Mouse (Mus musculus): Measurements from ENCODE around the gene Flrt1. TPM values are rescaled to one million over a fixed set of nuclear protein-coding genes. Genes with fewer than 3 reads are reported as not detected.

The Flrt1 gene
- polyA plus RNA-seq, 1 experiment: 0.51 TPM

DNA sequence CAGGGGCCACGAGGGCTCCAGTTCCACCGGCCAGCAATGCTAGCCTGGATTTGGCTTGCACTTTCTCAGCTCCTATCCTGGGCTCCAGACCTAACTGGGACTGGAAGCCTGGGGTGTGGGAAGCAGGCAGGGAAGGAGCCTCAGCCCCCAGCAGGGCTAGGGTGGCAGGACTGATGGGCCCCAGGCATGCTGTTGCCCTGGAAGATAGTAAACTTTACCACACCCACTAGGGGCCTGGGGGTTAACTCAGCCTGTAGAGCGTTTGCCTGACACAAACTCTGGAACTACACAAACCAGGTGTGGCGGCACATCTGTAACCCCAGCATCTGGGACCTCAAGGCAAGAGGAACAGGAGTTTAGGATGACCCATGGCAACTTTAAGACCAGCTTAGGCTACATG lies 11.6 kb upstream of the Flrt1 start:
- Histone ChIP-seq H3K36me3 (ENCODE audit: control insufficient read depth, insufficient read depth, low read length, poor library complexity, severe bottlenecking) (no peaks in the 10 kb centered on the region), H3K4me3 (ENCODE audit: low read depth, low read length) (no peak overlapping the region), H3K27me3 (ENCODE audit: control insufficient read depth, insufficient read depth, low read length, poor library complexity, severe bottlenecking) (no peaks in the 10 kb centered on the region), H3K4me1 (ENCODE audit: control insufficient read depth, insufficient read depth, low read length) (no peaks in the 10 kb centered on the region), H3K9ac (ENCODE audit: low read depth, poor library complexity, severe bottlenecking) (no peak overlapping the region), H3K27ac (ENCODE audit: insufficient read depth, low read length) (no peak overlapping the region), H3K9me3 (replicated peaks; ENCODE audit: control insufficient read depth, insufficient read depth, low read length, poor library complexity, severe bottlenecking) (no peaks in the 10 kb centered on the region)
- TF ChIP-seq POLR2A (IDR thresholded peaks at IDR 0.05; ENCODE audit: insufficient read depth, low read length) (no peak), EP300 (IDR thresholded peaks at IDR 0.05; ENCODE audit: insufficient read depth, low read depth, low read length) (no peak), CTCF (IDR thresholded peaks at IDR 0.05; ENCODE audit: low read depth, low read length) (no peak)

DNA sequence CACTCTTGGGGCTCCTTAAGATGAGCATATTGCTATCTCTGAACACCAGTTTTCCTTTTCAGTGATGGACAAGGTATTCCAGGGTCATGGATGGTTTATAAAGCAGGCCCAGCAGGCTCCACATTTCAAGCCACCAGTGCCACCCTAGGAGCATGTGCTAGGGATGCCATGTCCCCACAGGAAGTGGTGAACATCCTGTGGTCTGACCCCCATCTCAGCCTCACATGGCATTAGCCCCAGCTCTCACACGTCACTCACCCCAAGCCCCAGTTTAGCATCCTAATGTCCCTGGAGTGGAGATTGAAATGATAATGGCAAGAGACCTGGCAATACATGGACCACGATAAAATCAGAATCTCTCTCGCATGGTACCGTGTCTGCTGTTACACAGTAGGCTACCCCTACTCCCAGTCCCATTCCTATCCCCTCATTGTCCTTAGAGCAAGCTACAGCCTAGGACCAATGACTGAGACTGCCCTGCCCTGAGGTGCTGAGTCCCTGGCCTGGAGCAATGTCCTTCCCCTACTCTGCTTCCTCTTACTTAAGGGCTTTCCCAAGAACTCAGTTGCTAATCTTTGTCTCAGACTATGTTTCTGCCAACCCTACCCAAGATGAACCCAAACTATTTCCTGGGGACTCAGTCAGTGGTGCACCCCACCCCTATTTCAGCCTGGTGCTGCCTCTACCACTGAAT lies 10.7 kb upstream of the Flrt1 start:
- no peak overlapping the region for H3K4me3 ChIP-seq (ENCODE audit: low read depth, low read length)
- H3K27ac ChIP-seq (ENCODE audit: insufficient read depth, low read length): no peak overlapping the region
- H3K9me3 ChIP-seq (replicated peaks; ENCODE audit: control insufficient read depth, insufficient read depth, low read length, poor library complexity, severe bottlenecking): no peaks in the 10 kb centered on the region
- no peaks in the 10 kb centered on the region for H3K4me1 ChIP-seq (ENCODE audit: control insufficient read depth, insufficient read depth, low read length)
- H3K27me3 ChIP-seq (ENCODE audit: control insufficient read depth, insufficient read depth, low read length, poor library complexity, severe bottlenecking): no peaks in the 10 kb centered on the region
- no peak overlapping the region for H3K9ac ChIP-seq (ENCODE audit: low read depth, poor library complexity, severe bottlenecking)
- no peak for TF ChIP-seq CTCF (IDR thresholded peaks at IDR 0.05; ENCODE audit: low read depth, low read length)
- TF ChIP-seq EP300 (IDR thresholded peaks at IDR 0.05; ENCODE audit: insufficient read depth, low read depth, low read length): no peak
- TF ChIP-seq POLR2A (IDR thresholded peaks at IDR 0.05; ENCODE audit: insufficient read depth, low read length): no peak
- no peaks in the 10 kb centered on the region for H3K36me3 ChIP-seq (ENCODE audit: control insufficient read depth, insufficient read depth, low read length, poor library complexity, severe bottlenecking)

DNA sequence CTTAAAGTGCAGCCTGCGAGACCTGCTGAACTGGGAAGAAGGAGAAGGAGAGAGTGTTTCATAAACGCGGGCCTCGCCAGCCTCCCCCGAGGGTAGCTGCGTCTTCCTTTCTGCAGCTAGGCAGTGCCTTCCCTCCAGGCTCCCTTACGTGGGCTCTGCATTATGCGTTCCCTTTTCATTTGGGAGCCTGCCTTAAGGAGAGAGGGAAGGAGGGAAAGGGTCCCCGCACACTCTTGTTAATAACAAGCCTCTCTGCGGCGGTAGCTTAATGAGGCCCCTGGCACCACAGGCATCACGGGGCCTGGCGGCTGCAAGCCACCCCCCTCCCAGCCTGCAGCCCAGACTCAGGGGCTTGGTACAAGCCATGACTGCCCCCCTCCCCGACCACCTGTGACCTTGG lies 8.0 kb upstream of the Flrt1 start:
- H3K27ac ChIP-seq (ENCODE audit: insufficient read depth, low read length): no peak overlapping the region

DNA sequence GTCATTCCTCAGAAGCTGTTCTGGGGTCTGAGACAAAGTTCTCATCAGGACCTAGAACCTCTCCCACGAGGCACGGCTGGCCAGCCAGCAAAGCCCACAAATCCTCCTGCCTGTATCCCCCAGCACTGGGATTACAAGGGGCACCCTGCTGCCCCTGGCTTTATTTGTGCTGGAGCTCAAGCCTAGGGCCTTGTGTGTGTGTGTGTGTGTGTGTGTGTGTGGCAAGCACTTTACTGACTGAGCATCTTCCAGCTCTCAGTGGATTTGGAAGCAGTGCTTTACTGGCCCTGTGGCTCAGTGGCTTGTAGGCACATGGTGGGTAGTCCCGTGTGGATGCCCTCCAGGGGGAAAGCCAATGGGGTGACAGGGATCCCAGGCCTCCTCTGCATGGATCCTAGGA lies 7.1 kb upstream of the Flrt1 start:
- no peaks in the 10 kb centered on the region for H3K36me3 ChIP-seq (ENCODE audit: control insufficient read depth, insufficient read depth, low read length, poor library complexity, severe bottlenecking)
- no peaks in the 10 kb centered on the region for H3K4me1 ChIP-seq (ENCODE audit: control insufficient read depth, insufficient read depth, low read length)
- H3K9me3 ChIP-seq (replicated peaks; ENCODE audit: control insufficient read depth, insufficient read depth, low read length, poor library complexity, severe bottlenecking): no peaks in the 10 kb centered on the region
- no peak overlapping the region for H3K27ac ChIP-seq (ENCODE audit: insufficient read depth, low read length)
- H3K9ac ChIP-seq (ENCODE audit: low read depth, poor library complexity, severe bottlenecking): peak overlapping the region; percentile 15; the same call in 1 of the 2 replicates
- no peak overlapping the region for H3K4me3 ChIP-seq (ENCODE audit: low read depth, low read length)
- H3K27me3 ChIP-seq (ENCODE audit: control insufficient read depth, insufficient read depth, low read length, poor library complexity, severe bottlenecking): no peaks in the 10 kb centered on the region
- TF ChIP-seq EP300 (IDR thresholded peaks at IDR 0.05; ENCODE audit: insufficient read depth, low read depth, low read length) (no peak), CTCF (IDR thresholded peaks at IDR 0.05; ENCODE audit: low read depth, low read length) (no peak), POLR2A (IDR thresholded peaks at IDR 0.05; ENCODE audit: insufficient read depth, low read length) (no peak)

More for the DNA sequence above, 8.0 kb upstream of the Flrt1 start:
- H3K9ac ChIP-seq (ENCODE audit: low read depth, poor library complexity, severe bottlenecking): peak overlapping the region; percentile 15; the same call in 1 of the 2 replicates
- no peaks in the 10 kb centered on the region for H3K4me1 ChIP-seq (ENCODE audit: control insufficient read depth, insufficient read depth, low read length)
- H3K27me3 ChIP-seq (ENCODE audit: control insufficient read depth, insufficient read depth, low read length, poor library complexity, severe bottlenecking): no peaks in the 10 kb centered on the region
- no peaks in the 10 kb centered on the region for H3K36me3 ChIP-seq (ENCODE audit: control insufficient read depth, insufficient read depth, low read length, poor library complexity, severe bottlenecking)
- TF ChIP-seq CTCF (IDR thresholded peaks at IDR 0.05; ENCODE audit: low read depth, low read length) (no peak), POLR2A (IDR thresholded peaks at IDR 0.05; ENCODE audit: insufficient read depth, low read length) (no peak), EP300 (IDR thresholded peaks at IDR 0.05; ENCODE audit: insufficient read depth, low read depth, low read length) (no peak)
- H3K4me3 ChIP-seq (ENCODE audit: low read depth, low read length): no peak overlapping the region
- no peaks in the 10 kb centered on the region for H3K9me3 ChIP-seq (replicated peaks; ENCODE audit: control insufficient read depth, insufficient read depth, low read length, poor library complexity, severe bottlenecking)

DNA sequence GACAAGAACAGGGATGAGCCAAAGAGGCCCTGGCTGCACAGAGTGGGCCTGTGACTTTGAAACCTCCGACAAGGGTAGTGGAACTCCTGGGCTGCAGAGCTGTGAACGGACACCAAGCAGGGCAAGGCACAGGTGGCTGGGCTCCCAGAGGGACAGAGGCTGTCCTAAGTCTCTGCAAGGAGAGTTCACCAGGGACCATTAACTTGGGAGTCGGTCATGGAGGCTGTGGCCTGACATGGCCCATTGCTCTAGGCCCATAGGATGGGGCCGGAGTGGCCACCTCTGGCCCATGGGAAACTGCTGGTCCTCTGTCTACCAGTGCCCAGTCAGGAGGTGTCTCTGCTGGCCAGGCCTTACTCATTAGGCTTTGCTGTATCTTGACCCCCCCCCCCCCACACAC lies 6.2 kb upstream of the Flrt1 start:
- no peak overlapping the region for H3K4me3 ChIP-seq (ENCODE audit: low read depth, low read length)
- no peak overlapping the region for H3K27ac ChIP-seq (ENCODE audit: insufficient read depth, low read length)
- TF ChIP-seq CTCF (IDR thresholded peaks at IDR 0.05; ENCODE audit: low read depth, low read length) (no peak), POLR2A (IDR thresholded peaks at IDR 0.05; ENCODE audit: insufficient read depth, low read length) (no peak), EP300 (IDR thresholded peaks at IDR 0.05; ENCODE audit: insufficient read depth, low read depth, low read length) (no peak)
- no peaks in the 10 kb centered on the region for H3K9me3 ChIP-seq (replicated peaks; ENCODE audit: control insufficient read depth, insufficient read depth, low read length, poor library complexity, severe bottlenecking)
- no peaks in the 10 kb centered on the region for H3K36me3 ChIP-seq (ENCODE audit: control insufficient read depth, insufficient read depth, low read length, poor library complexity, severe bottlenecking)
- no peaks in the 10 kb centered on the region for H3K4me1 ChIP-seq (ENCODE audit: control insufficient read depth, insufficient read depth, low read length)
- H3K27me3 ChIP-seq (ENCODE audit: control insufficient read depth, insufficient read depth, low read length, poor library complexity, severe bottlenecking): no peaks in the 10 kb centered on the region
- no peak overlapping the region for H3K9ac ChIP-seq (ENCODE audit: low read depth, poor library complexity, severe bottlenecking)

DNA sequence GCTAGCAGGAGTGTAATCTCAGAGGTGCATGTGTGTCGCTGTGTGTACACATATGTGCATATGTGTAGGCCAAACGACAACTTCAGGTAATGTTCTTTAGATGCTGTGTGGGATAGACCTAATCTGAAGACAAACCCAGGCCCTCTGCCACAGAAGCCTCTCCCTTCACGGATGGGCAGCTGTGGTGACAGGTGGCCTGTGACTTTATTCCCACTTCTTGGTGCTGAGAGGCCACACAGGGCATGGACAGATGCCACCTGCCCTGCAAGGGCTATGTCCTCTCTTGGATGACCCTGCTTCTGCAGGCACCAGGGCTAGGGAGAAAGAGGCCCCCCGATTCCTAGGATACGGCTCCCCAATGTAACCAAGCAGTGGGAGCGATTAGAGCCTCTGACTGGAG lies 5.8 kb upstream of the Flrt1 start:
- H3K9ac ChIP-seq (ENCODE audit: low read depth, poor library complexity, severe bottlenecking): no peak overlapping the region
- no peaks in the 10 kb centered on the region for H3K4me1 ChIP-seq (ENCODE audit: control insufficient read depth, insufficient read depth, low read length)
- no peak overlapping the region for H3K4me3 ChIP-seq (ENCODE audit: low read depth, low read length)
- no peak overlapping the region for H3K27ac ChIP-seq (ENCODE audit: insufficient read depth, low read length)
- no peak for TF ChIP-seq POLR2A (IDR thresholded peaks at IDR 0.05; ENCODE audit: insufficient read depth, low read length)
- TF ChIP-seq CTCF (IDR thresholded peaks at IDR 0.05; ENCODE audit: low read depth, low read length): no peak
- TF ChIP-seq EP300 (IDR thresholded peaks at IDR 0.05; ENCODE audit: insufficient read depth, low read depth, low read length): no peak
- H3K36me3 ChIP-seq (ENCODE audit: control insufficient read depth, insufficient read depth, low read length, poor library complexity, severe bottlenecking): no peaks in the 10 kb centered on the region
- H3K9me3 ChIP-seq (replicated peaks; ENCODE audit: control insufficient read depth, insufficient read depth, low read length, poor library complexity, severe bottlenecking): no peaks in the 10 kb centered on the region
- H3K27me3 ChIP-seq (ENCODE audit: control insufficient read depth, insufficient read depth, low read length, poor library complexity, severe bottlenecking): no peaks in the 10 kb centered on the region

All from ES-Bruce4 (cell line).